Mouse (Mus musculus): Measurements from ENCODE around the gene Ing3. TPM values are rescaled to one million over a fixed set of nuclear protein-coding genes. Genes with fewer than 3 reads are reported as not detected.

Ing3 gene
- polyA plus RNA-seq, 1 experiment = 8.1 TPM

DNA sequence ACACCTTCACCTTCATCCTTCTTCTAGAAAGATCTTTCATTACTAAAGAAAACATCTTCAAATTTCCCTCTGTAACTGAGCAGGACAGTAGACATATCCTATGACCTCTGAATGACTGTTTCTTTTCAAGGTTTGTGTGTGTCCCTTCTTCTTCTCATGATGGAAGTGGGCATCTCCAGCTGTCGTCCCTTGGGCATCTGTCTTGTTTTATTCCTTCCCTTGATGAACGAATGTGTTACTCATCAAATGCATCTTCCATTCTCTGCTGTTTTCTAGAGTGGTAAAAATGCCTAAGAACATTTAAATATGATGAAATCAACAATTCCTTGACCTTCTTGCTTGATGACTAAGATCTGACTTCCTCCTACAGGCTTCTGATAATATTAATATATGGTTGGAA lies 43.7 kb downstream of the Ing3 start:
- no peaks in the 10 kb centered on the region for H3K36me3 ChIP-seq (ENCODE audit: control insufficient read depth, insufficient read depth)
- TF ChIP-seq MYOD1 (IDR thresholded peaks at IDR 0.05; ENCODE audit: control insufficient read depth in 1 of 3, insufficient read length in 2 of 3, low read depth in 2 of 3) (peak in 2 of 3 experiments; percentile 36 to 44), POLR2AphosphoS2 (IDR thresholded peaks at IDR 0.05; ENCODE audit: insufficient read length, low read depth) (no peak), REST (IDR thresholded peaks at IDR 0.05; ENCODE audit: insufficient read depth, insufficient read length) (no peak)

DNA sequence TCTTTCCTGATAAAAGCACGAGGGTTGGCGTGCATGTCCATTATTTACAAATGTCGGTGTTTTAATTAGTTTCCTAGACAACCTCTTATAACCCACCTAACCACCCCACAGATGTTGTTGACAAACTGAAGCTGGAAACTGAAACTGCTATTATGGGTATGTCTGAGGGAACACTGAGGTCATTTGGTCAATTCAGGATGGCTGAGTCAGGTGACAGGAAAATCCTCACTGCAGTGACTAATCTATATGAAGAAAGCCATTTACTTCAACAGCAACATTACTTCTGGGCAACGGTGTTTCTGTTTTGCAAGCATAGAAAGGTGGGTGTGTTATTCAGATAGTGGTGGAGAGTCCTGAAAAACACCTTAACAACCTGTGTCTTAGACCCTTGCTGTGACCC lies 48.8 kb downstream of the Ing3 start:
- H3K79me2 ChIP-seq (ENCODE audit: control insufficient read depth, insufficient read depth) = no peaks in the 10 kb centered on the region
- TF ChIP-seq SRF (IDR thresholded peaks at IDR 0.05; ENCODE audit: control insufficient read depth, insufficient read length, low read depth) (no peak), MYOD1 (IDR thresholded peaks at IDR 0.05; ENCODE audit: control insufficient read depth in 1 of 3, insufficient read length in 2 of 3, low read depth in 2 of 3) (no peak), MYOG (IDR thresholded peaks at IDR 0.05; ENCODE audit: control insufficient read depth in 1 of 3, insufficient read depth in 1 of 3, insufficient read length in 2 of 3, low read depth in 2 of 3) (no peak), POLR2AphosphoS2 (IDR thresholded peaks at IDR 0.05; ENCODE audit: insufficient read length, low read depth) (no peak), USF1 (IDR thresholded peaks at IDR 0.05; ENCODE audit: low read depth) (no peak), TCF12 (IDR thresholded peaks at IDR 0.05; ENCODE audit: insufficient read depth, poor library complexity, severe bottlenecking) (no peak), REST (IDR thresholded peaks at IDR 0.05; ENCODE audit: insufficient read depth, insufficient read length) (no peak), TCF3 (IDR thresholded peaks at IDR 0.05; ENCODE audit: insufficient read length, low read depth) (no peak)
- H3K27me3 ChIP-seq (ENCODE audit: control insufficient read depth, insufficient read depth, insufficient read length) = no peaks in the 10 kb centered on the region
- no peak overlapping the region for H3K4me3 ChIP-seq
- H3K4me2 ChIP-seq (ENCODE audit: low read depth) = no peak overlapping the region
- no peak overlapping the region for H3ac ChIP-seq (ENCODE audit: control insufficient read depth, insufficient read length)
- H3K36me3 ChIP-seq (ENCODE audit: control insufficient read depth, insufficient read depth) = no peaks in the 10 kb centered on the region

More for the DNA sequence above, 43.7 kb downstream of the Ing3 start:
- no peak overlapping the region for H3K4me2 ChIP-seq (ENCODE audit: low read depth)
- H3K79me2 ChIP-seq (ENCODE audit: control insufficient read depth, insufficient read depth) = no peaks in the 10 kb centered on the region
- H3ac ChIP-seq (ENCODE audit: control insufficient read depth, insufficient read length) = no peak overlapping the region
- no peaks in the 10 kb centered on the region for H3K27me3 ChIP-seq (ENCODE audit: control insufficient read depth, insufficient read depth, insufficient read length)
- no peak overlapping the region for H3K4me3 ChIP-seq

- Histone ChIP-seq H3K4me3 (no peak overlapping the region), H3K4me2 (ENCODE audit: low read depth) (no peak overlapping the region), H3K36me3 (ENCODE audit: control insufficient read depth, insufficient read depth) (no peaks in the 10 kb centered on the region), H3K79me2 (ENCODE audit: control insufficient read depth, insufficient read depth) (no peaks in the 10 kb centered on the region), H3K27me3 (ENCODE audit: control insufficient read depth, insufficient read depth, insufficient read length) (no peaks in the 10 kb centered on the region), H3ac (ENCODE audit: control insufficient read depth, insufficient read length) (no peak overlapping the region)
- TF ChIP-seq POLR2A (IDR thresholded peaks at IDR 0.05; ENCODE audit: insufficient read length, low read depth) (no peak), SRF (IDR thresholded peaks at IDR 0.05; ENCODE audit: control insufficient read depth, insufficient read length, low read depth) (no peak), E2F4 (IDR thresholded peaks at IDR 0.05; ENCODE audit: insufficient read depth) (no peak), MYOG (IDR thresholded peaks at IDR 0.05; ENCODE audit: control insufficient read depth in 1 of 3, insufficient read depth in 1 of 3, insufficient read length in 2 of 3, low read depth in 2 of 3) (no peak), POLR2AphosphoS2 (IDR thresholded peaks at IDR 0.05; ENCODE audit: insufficient read length, low read depth) (no peak), CEBPB (IDR thresholded peaks at IDR 0.05; ENCODE audit: insufficient read depth, poor library complexity, severe bottlenecking) (no peak), TCF3 (IDR thresholded peaks at IDR 0.05; ENCODE audit: insufficient read length, low read depth) (no peak), REST (IDR thresholded peaks at IDR 0.05; ENCODE audit: insufficient read depth, insufficient read length) (no peak), MAX (IDR thresholded peaks at IDR 0.05; ENCODE audit: low read depth) (no peak), USF1 (IDR thresholded peaks at IDR 0.05; ENCODE audit: low read depth) (no peak), MYOD1 (IDR thresholded peaks at IDR 0.05; ENCODE audit: control insufficient read depth in 1 of 3, insufficient read length in 2 of 3, low read depth in 2 of 3) (no peak), TCF12 (IDR thresholded peaks at IDR 0.05; ENCODE audit: insufficient read depth, poor library complexity, severe bottlenecking) (no peak)
These were observed 49.7 kb downstream of the Ing3 start for GRCm38 (mm10) chr6:21999025-21999424.

DNA sequence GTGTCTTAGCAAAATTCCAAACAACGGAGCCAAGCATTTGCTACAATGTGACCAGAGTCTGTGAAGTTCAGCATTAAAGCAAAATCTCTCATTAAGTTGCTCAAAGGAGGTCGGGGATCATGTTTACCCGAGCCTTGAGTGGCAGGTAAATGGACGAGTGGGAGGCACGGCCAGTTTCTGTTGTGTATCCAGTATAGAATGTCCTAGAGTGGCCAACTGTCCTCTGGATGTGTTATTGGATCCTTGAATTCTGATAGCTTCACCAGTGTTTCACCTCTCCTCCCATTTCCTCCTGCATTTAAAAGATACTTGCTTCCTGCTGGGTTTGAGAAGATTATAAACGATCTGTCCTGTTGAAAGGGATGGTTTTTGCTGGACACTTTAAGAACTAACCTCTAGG lies 50.7 kb downstream of the Ing3 start:
- TF ChIP-seq TCF3 (IDR thresholded peaks at IDR 0.05; ENCODE audit: insufficient read length, low read depth) (no peak), TCF12 (IDR thresholded peaks at IDR 0.05; ENCODE audit: insufficient read depth, poor library complexity, severe bottlenecking) (no peak), MYOG (IDR thresholded peaks at IDR 0.05; ENCODE audit: control insufficient read depth in 1 of 3, insufficient read depth in 1 of 3, insufficient read length in 2 of 3, low read depth in 2 of 3) (no peak), POLR2A (IDR thresholded peaks at IDR 0.05; ENCODE audit: insufficient read length, low read depth) (no peak), USF1 (IDR thresholded peaks at IDR 0.05; ENCODE audit: low read depth) (no peak), MAX (IDR thresholded peaks at IDR 0.05; ENCODE audit: low read depth) (no peak), E2F4 (IDR thresholded peaks at IDR 0.05; ENCODE audit: insufficient read depth) (no peak), MYOD1 (IDR thresholded peaks at IDR 0.05; ENCODE audit: control insufficient read depth in 1 of 3, insufficient read length in 2 of 3, low read depth in 2 of 3) (no peak), SRF (IDR thresholded peaks at IDR 0.05; ENCODE audit: control insufficient read depth, insufficient read length, low read depth) (no peak), CEBPB (IDR thresholded peaks at IDR 0.05; ENCODE audit: insufficient read depth, poor library complexity, severe bottlenecking) (no peak), REST (IDR thresholded peaks at IDR 0.05; ENCODE audit: insufficient read depth, insufficient read length) (no peak), POLR2AphosphoS2 (IDR thresholded peaks at IDR 0.05; ENCODE audit: insufficient read length, low read depth) (no peak)
- Histone ChIP-seq H3K79me2 (ENCODE audit: control insufficient read depth, insufficient read depth) (no peaks in the 10 kb centered on the region), H3K4me3 (no peak overlapping the region), H3K4me2 (ENCODE audit: low read depth) (no peak overlapping the region), H3K36me3 (ENCODE audit: control insufficient read depth, insufficient read depth) (no peaks in the 10 kb centered on the region), H3ac (ENCODE audit: control insufficient read depth, insufficient read length) (no peak overlapping the region), H3K27me3 (ENCODE audit: control insufficient read depth, insufficient read depth, insufficient read length) (no peaks in the 10 kb centered on the region)

- H3K79me2 ChIP-seq (ENCODE audit: control insufficient read depth, insufficient read depth) = no peaks in the 10 kb centered on the region
- no peaks in the 10 kb centered on the region for H3K36me3 ChIP-seq (ENCODE audit: control insufficient read depth, insufficient read depth)
- no peak for TF ChIP-seq E2F4 (IDR thresholded peaks at IDR 0.05; ENCODE audit: insufficient read depth)
- H3K27me3 ChIP-seq (ENCODE audit: control insufficient read depth, insufficient read depth, insufficient read length) = no peaks in the 10 kb centered on the region
- no peak overlapping the region for H3K4me2 ChIP-seq (ENCODE audit: low read depth)
- H3ac ChIP-seq (ENCODE audit: control insufficient read depth, insufficient read length) = no peak overlapping the region
- no peak overlapping the region for H3K4me3 ChIP-seq
These were observed 51.5 kb downstream of the Ing3 start for GRCm38 (mm10) chr6:22000881-22001280.
